Mouse (Mus musculus): ENCODE results near the gene Ly6g6f. TPM values are rescaled to one million over a fixed set of nuclear protein-coding genes. Genes with fewer than 3 reads are reported as not detected.

Gene Ly6g6f
- polyA plus RNA-seq, 1 experiment = 0.08 TPM

DNA sequence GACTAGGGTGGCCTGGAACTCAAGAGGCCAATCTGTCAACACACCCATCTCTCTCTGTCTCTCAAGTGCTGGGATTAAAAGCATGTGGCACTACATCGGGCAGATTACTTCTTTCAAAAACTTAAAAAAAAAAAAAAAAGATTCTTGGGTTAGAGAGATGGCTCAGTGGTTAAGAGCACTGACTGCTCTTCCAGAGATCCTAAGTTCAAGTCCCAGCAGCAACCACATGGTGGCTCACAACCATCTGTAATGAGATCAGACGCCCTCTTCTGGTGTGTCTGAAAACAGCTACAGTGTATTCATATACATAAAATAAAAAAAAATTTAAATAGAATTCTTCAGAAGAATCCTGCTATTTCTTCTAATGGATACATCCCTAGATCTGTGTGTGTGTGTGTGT is 2.7 kb upstream of the Ly6g6f start:
- TF ChIP-seq GATA1 (IDR thresholded peaks at IDR 0.05; ENCODE audit: low read length) (no peak), TAL1 (IDR thresholded peaks at IDR 0.05; ENCODE audit: low read length) (no peak)
- H3K27me3 ChIP-seq (ENCODE audit: control insufficient read depth) = no peaks in the 10 kb centered on the region
- peaks cover 48% of the 10 kb centered on the region for H3K4me1 ChIP-seq (ENCODE audit: control insufficient read depth)
- no peaks in the 10 kb centered on the region for H3K9me3 ChIP-seq (ENCODE audit: control insufficient read depth, low read length)
- H3K36me3 ChIP-seq (ENCODE audit: control insufficient read depth) = peaks cover 31% of the 10 kb centered on the region
- H3K4me3 ChIP-seq (replicated peaks) = no peak overlapping the region

DNA sequence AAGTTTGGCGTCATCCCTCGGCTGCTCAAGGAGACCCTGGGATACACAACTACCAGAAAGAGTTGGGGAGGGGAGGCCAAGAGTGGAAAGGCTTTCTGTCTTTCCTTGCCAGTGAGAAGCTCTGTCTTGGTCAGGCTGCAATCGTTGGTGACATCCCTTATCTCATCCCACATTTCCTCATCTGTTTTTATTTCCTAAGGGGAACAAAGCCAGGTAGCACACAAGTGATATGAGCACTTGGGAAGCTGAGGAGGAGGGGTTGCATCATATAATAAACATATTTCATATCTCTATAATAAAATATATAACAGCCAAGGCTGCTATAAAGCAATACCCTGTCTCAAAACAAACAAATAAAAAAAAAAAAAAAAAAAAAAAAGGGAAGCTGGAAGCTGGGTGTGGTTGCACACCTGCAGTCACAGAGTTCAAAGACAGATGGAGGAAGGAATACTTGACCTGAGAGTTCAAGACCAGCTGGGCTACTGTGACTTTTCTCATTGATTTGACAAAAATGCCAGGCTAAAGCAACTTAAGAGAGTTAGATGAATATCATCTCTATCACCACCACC is 1.4 kb downstream of the Ly6g6f start:
- Histone ChIP-seq H3K9me3 (ENCODE audit: control insufficient read depth, low read length) (no peaks in the 10 kb centered on the region), H3K4me3 (replicated peaks) (no peak overlapping the region), H3K36me3 (ENCODE audit: control insufficient read depth) (no peaks in the 10 kb centered on the region), H3K27me3 (ENCODE audit: control insufficient read depth) (no peaks in the 10 kb centered on the region), H3K4me1 (ENCODE audit: control insufficient read depth) (peaks cover 42% of the 10 kb centered on the region)
- no peak for TF ChIP-seq GATA1 (IDR thresholded peaks at IDR 0.05; ENCODE audit: low read length)
- TF ChIP-seq TAL1 (IDR thresholded peaks at IDR 0.05; ENCODE audit: low read length) = no peak

- no peak for TF ChIP-seq TAL1 (IDR thresholded peaks at IDR 0.05; ENCODE audit: low read length)
- no peak for TF ChIP-seq GATA1 (IDR thresholded peaks at IDR 0.05; ENCODE audit: low read length)
- Histone ChIP-seq H3K4me3 (replicated peaks) (no peak overlapping the region), H3K27me3 (ENCODE audit: control insufficient read depth) (peaks cover 5% of the 10 kb centered on the region), H3K9me3 (ENCODE audit: control insufficient read depth, low read length) (no peaks in the 10 kb centered on the region), H3K4me1 (ENCODE audit: control insufficient read depth) (peaks cover 47% of the 10 kb centered on the region), H3K36me3 (ENCODE audit: control insufficient read depth) (no peaks in the 10 kb centered on the region)
Observed at GRCm38 (mm10) chr17:35082841-35083576, 2.4 kb downstream of the Ly6g6f start.

DNA sequence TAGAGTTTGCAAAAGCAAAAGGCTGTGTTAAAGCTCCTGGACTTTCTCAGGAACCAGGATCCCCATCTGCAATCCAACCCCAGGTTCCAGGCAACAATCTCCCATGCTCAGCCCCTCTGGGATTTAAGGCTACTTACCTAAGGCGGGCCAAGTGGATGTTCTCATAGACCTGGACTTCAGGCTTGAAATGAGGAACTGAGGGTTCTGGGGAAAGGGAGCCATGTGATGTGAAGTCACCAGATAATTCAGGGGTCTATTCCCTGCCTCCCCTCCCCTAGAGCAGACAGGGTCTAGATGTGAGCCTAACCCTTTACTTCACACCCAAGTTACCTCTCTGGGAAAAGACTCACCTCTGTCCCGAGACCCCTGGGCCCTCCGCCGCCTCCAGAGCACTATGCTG is 4.7 kb downstream of the Ly6g6f start:
- peaks cover 24% of the 10 kb centered on the region for H3K27me3 ChIP-seq (ENCODE audit: control insufficient read depth)
- peaks cover 59% of the 10 kb centered on the region for H3K4me1 ChIP-seq (ENCODE audit: control insufficient read depth)
- TF ChIP-seq TAL1 (IDR thresholded peaks at IDR 0.05; ENCODE audit: low read length) (no peak), GATA1 (IDR thresholded peaks at IDR 0.05; ENCODE audit: low read length) (no peak)
- H3K9me3 ChIP-seq (ENCODE audit: control insufficient read depth, low read length) = no peaks in the 10 kb centered on the region
- no peaks in the 10 kb centered on the region for H3K36me3 ChIP-seq (ENCODE audit: control insufficient read depth)
- H3K4me3 ChIP-seq (replicated peaks) = no peak overlapping the region

DNA sequence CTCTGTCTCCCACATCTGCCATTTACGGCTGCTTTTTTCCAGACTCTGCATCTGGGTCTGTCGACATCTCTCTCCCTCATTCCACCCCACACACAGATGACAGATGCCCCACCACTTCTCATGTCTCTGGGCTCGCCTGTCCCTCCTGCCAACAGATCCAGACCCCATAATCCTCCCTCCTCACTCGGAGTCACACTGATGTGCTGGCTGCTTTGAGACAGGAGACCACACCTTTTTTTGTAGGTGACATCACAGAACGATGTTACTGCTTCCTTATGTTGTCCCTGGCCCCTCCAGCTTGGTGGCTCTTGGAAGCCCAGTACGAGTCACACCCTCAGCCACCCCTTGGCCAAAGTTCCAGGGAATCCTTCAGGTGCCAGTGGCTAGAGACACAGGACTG is 5.2 kb downstream of the Ly6g6f start:
- peak overlapping the region; percentile 59 for H3K4me3 ChIP-seq (replicated peaks)

GRCm38 (mm10) chr17:35079778-35080177 is 5.6 kb downstream of the Ly6g6f start:
- H3K27me3 ChIP-seq (ENCODE audit: control insufficient read depth) = peaks cover 30% of the 10 kb centered on the region
- H3K9me3 ChIP-seq (ENCODE audit: control insufficient read depth, low read length) = peaks cover 2% of the 10 kb centered on the region
- peak overlapping the region; percentile 59 for H3K4me3 ChIP-seq (replicated peaks)
- TF ChIP-seq TAL1 (IDR thresholded peaks at IDR 0.05; ENCODE audit: low read length) = no peak
- TF ChIP-seq GATA1 (IDR thresholded peaks at IDR 0.05; ENCODE audit: low read length) = peak; percentile 67
- peaks cover 50% of the 10 kb centered on the region for H3K4me1 ChIP-seq (ENCODE audit: control insufficient read depth)
- H3K36me3 ChIP-seq (ENCODE audit: control insufficient read depth) = no peaks in the 10 kb centered on the region

More for the DNA sequence above, 5.2 kb downstream of the Ly6g6f start:
- TF ChIP-seq TAL1 (IDR thresholded peaks at IDR 0.05; ENCODE audit: low read length) = no peak
- no peak for TF ChIP-seq GATA1 (IDR thresholded peaks at IDR 0.05; ENCODE audit: low read length)
- peaks cover 27% of the 10 kb centered on the region for H3K27me3 ChIP-seq (ENCODE audit: control insufficient read depth)
- H3K9me3 ChIP-seq (ENCODE audit: control insufficient read depth, low read length) = peaks cover 2% of the 10 kb centered on the region
- peaks cover 54% of the 10 kb centered on the region for H3K4me1 ChIP-seq (ENCODE audit: control insufficient read depth)
- H3K36me3 ChIP-seq (ENCODE audit: control insufficient read depth) = no peaks in the 10 kb centered on the region

GRCm38 (mm10) chr17:35077786-35078233 is 7.6 kb downstream of the Ly6g6f start, which contains the start of gene Ly6g6d:
TSS of gene Ly6g6d (minus strand) at chr17:35078065.
- Histone ChIP-seq H3K36me3 (ENCODE audit: control insufficient read depth) (no peaks in the 10 kb centered on the region), H3K4me3 (replicated peaks) (no peak within 1 kb of the TSS), H3K27me3 (ENCODE audit: control insufficient read depth) (peaks cover 35% of the 10 kb centered on the region), H3K9me3 (ENCODE audit: control insufficient read depth, low read length) (peaks cover 2% of the 10 kb centered on the region), H3K4me1 (ENCODE audit: control insufficient read depth) (peaks cover 47% of the 10 kb centered on the region)
- TF ChIP-seq TAL1 (IDR thresholded peaks at IDR 0.05; ENCODE audit: low read length) = no peak

DNA sequence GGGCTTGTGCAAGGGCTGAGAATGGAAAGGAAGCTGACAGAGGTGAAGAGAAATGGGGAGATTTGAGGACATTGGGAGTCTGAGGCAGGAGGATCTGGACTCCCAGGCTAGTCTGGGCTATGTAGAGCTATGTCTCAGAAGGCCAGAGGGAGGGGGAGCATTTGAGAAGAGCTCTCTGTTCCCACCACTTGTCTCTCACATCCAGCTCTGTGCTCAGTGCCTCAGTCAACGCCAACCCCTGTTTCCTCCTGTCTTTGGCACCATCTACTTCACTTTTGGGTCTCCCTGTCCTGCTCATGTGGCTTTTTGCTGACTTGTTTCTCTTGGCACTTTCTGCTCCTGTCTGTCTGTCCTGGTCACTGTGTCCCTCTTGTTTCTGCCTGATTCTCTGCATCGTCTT is 8.1 kb downstream of the Ly6g6f start:
- Histone ChIP-seq H3K4me1 (ENCODE audit: control insufficient read depth) (peaks cover 47% of the 10 kb centered on the region), H3K4me3 (replicated peaks) (no peak overlapping the region), H3K9me3 (ENCODE audit: control insufficient read depth, low read length) (peaks cover 2% of the 10 kb centered on the region), H3K36me3 (ENCODE audit: control insufficient read depth) (no peaks in the 10 kb centered on the region), H3K27me3 (ENCODE audit: control insufficient read depth) (peaks cover 35% of the 10 kb centered on the region)
- TF ChIP-seq TAL1 (IDR thresholded peaks at IDR 0.05; ENCODE audit: low read length) = no peak
- TF ChIP-seq GATA1 (IDR thresholded peaks at IDR 0.05; ENCODE audit: low read length) = no peak

- Histone ChIP-seq H3K9me3 (ENCODE audit: control insufficient read depth, low read length) (peaks cover 2% of the 10 kb centered on the region), H3K27me3 (ENCODE audit: control insufficient read depth) (peaks cover 40% of the 10 kb centered on the region), H3K4me3 (replicated peaks) (no peak within 1 kb of the TSS), H3K4me1 (ENCODE audit: control insufficient read depth) (peaks cover 47% of the 10 kb centered on the region), H3K36me3 (ENCODE audit: control insufficient read depth) (no peaks in the 10 kb centered on the region)
- TF ChIP-seq GATA1 (IDR thresholded peaks at IDR 0.05; ENCODE audit: low read length) = no peak
- TF ChIP-seq TAL1 (IDR thresholded peaks at IDR 0.05; ENCODE audit: low read length) = no peak
Observed at GRCm38 (mm10) chr17:35076507-35077176, 8.8 kb downstream of the Ly6g6f start, which contains the start of gene Ly6g6e. TSS of gene Ly6g6e (plus strand) at chr17:35076902.
